Mouse (Mus musculus) brain, embryonic 14.5 days (tissue): Measurements from ENCODE around the gene Cryzl1.

ENCODE experiments used
- CTCF ChIP-seq: fragments of 200-500 bp; IDR thresholded peaks from 2 replicates; pipeline ENCODE4 v1.5.1; 2012; ENCODE audit warnings: inconsistent platforms, mild to moderate bottlenecking, moderate library complexity, borderline replicate concordance; ENCODE audit not compliant: insufficient read depth, insufficient read length; ENCODE audit errors: extremely low read depth
- POLR2A ChIP-seq: fragments of 200-500 bp; IDR thresholded peaks from 2 replicates; pipeline ENCODE4 v1.6.1; 2012; ENCODE audit warnings: mild to moderate bottlenecking, inconsistent platforms, borderline replicate concordance; ENCODE audit not compliant: poor library complexity, insufficient read depth, insufficient read length, severe bottlenecking; ENCODE audit errors: extremely low read depth

GRCm38 (mm10) chr16:91765816-91766210 is 37.0 kb upstream of the Cryzl1 start:
- TF ChIP-seq POLR2A (no peak), CTCF (no peak)
